Mouse (Mus musculus) lung, postnatal 25 days (tissue): ENCODE data around the gene Mrtfb.

Experiments
- DNase-seq: peaks from one replicate; pipeline ENCODE4 v3.0.0; 2022; ENCODE audit warnings: low spot score

The Mrtfb gene

GRCm38 (mm10) chr16:13351268-13351667, 95.0 kb downstream of the Mrtfb start:
- DNase-seq: no peak

- DNase-seq: no peak
These were observed 97.6 kb downstream of the Mrtfb start for GRCm38 (mm10) chr16:13353927-13354326.

GRCm38 (mm10) chr16:13354431-13354830, 98.2 kb downstream of the Mrtfb start:
- DNase-seq: no peak

GRCm38 (mm10) chr16:13357806-13358679, 101.8 kb downstream of the Mrtfb start:
- peak; percentile 74 for DNase-seq

GRCm38 (mm10) chr16:13358741-13359140, 102.5 kb downstream of the Mrtfb start:
- no peak for DNase-seq

GRCm38 (mm10) chr16:13359405-13359858, 103.2 kb downstream of the Mrtfb start:
- peak; percentile 55 for DNase-seq

GRCm38 (mm10) chr16:13360208-13360607, 103.9 kb downstream of the Mrtfb start:
- no peak for DNase-seq

GRCm38 (mm10) chr16:13360835-13361234, 104.6 kb downstream of the Mrtfb start:
- DNase-seq: no peak

GRCm38 (mm10) chr16:13363141-13363540, 106.9 kb downstream of the Mrtfb start:
- no peak for DNase-seq

GRCm38 (mm10) chr16:13364145-13364544, 107.9 kb downstream of the Mrtfb start:
- DNase-seq: no peak

- DNase-seq: no peak
These were observed 110.0 kb downstream of the Mrtfb start for GRCm38 (mm10) chr16:13366256-13366655.

GRCm38 (mm10) chr16:13366802-13367465, 110.7 kb downstream of the Mrtfb start:
- peak; percentile 7 for DNase-seq

GRCm38 (mm10) chr16:13367466-13367856, 111.2 kb downstream of the Mrtfb start:
- DNase-seq: no peak

GRCm38 (mm10) chr16:13368645-13369044, 112.4 kb downstream of the Mrtfb start:
- DNase-seq: no peak

- peak; percentile 80 for DNase-seq
These were observed 115.5 kb downstream of the Mrtfb start for GRCm38 (mm10) chr16:13371740-13372287.

GRCm38 (mm10) chr16:13372899-13373533, 116.7 kb downstream of the Mrtfb start:
- no peak for DNase-seq

GRCm38 (mm10) chr16:13376947-13377486, 120.7 kb downstream of the Mrtfb start:
- DNase-seq: no peak

GRCm38 (mm10) chr16:13378157-13378556, 121.9 kb downstream of the Mrtfb start:
- peak; percentile 80 for DNase-seq

GRCm38 (mm10) chr16:13379865-13380264, 123.6 kb downstream of the Mrtfb start:
- no peak for DNase-seq

- no peak for DNase-seq
These were observed 125.5 kb downstream of the Mrtfb start for GRCm38 (mm10) chr16:13381771-13382170.

- no peak for DNase-seq
These were observed 131.0 kb downstream of the Mrtfb start for GRCm38 (mm10) chr16:13387306-13387705.

GRCm38 (mm10) chr16:13400375-13400774, 144.1 kb downstream of the Mrtfb start:
- no peak for DNase-seq
